ENCODE assay signal across 8 mouse cellular contexts in genomic region chr6:82863380-82863874, GRCm38 (mm10).
DNase-seq lines count a peak whose midpoint lies in the region; ATAC-seq lines count a peak whose summit lies in the region.

No protein-coding gene starts in this region.

- H3K4me2 ChIP-seq in midbrain, embryonic 13.5 days (replicated peaks), result no peak overlapping the region

- no peak overlapping the region for H3K4me3 ChIP-seq in midbrain, embryonic 10.5 days
- no peak overlapping the region for H3K4me3 ChIP-seq in midbrain, embryonic 13.5 days (replicated peaks)
- H3K4me3 ChIP-seq in limb, embryonic 10.5 days, result no peak overlapping the region

- no peaks in the 10 kb centered on the region; the same call in 1 of the 2 replicates for H3K9me3 ChIP-seq in midbrain, embryonic 10.5 days (replicated peaks)
- H3K9me3 ChIP-seq in midbrain, embryonic 13.5 days, result no peaks in the 10 kb centered on the region
- H3K9me3 ChIP-seq in limb, embryonic 10.5 days (replicated peaks), result no peaks in the 10 kb centered on the region

- no peaks in the 10 kb centered on the region for H3K36me3 ChIP-seq in midbrain, embryonic 10.5 days
- H3K36me3 ChIP-seq in midbrain, embryonic 13.5 days, result no peaks in the 10 kb centered on the region
- H3K36me3 ChIP-seq in limb, embryonic 10.5 days, result no peaks in the 10 kb centered on the region

- 84% methylated on average over 8 of the region's 8 CpGs for WGBS in midbrain, embryonic 10.5 days
- 84% methylated on average over 8 of the region's 8 CpGs for WGBS in midbrain, embryonic 13.5 days
- WGBS in limb, embryonic 10.5 days, result 80% methylated on average over 8 of the region's 8 CpGs

- DNase-seq in midbrain, embryonic 10.5 days (ENCODE audit: low spot score), result no peak
- peak; percentile 86 for DNase-seq in gastrocnemius, adult 18-20 months (ENCODE audit: low spot score)
- no peak for DNase-seq in limb, embryonic 10.5 days (ENCODE audit: low spot score)
- DNase-seq in monocyte, adult 2 months (ENCODE audit: low read depth in 1 of 2, low spot score in 2 of 2), result peak; percentile 41 to 60
- DNase-seq in urinary bladder, postnatal 36 days (ENCODE audit: low spot score in 2 of 2), result peak; percentile 52 to 77
- DNase-seq in layer of hippocampus, postnatal 36 days, result no peak
- no peak for DNase-seq in layer of hippocampus, adult 18-20 months (ENCODE audit: low spot score in 2 of 2)

- H3K9ac ChIP-seq in midbrain, embryonic 13.5 days (replicated peaks), result no peak overlapping the region

- no peak for ATAC-seq in midbrain, embryonic 13.5 days

- peaks cover 13% of the 10 kb centered on the region for H3K4me1 ChIP-seq in midbrain, embryonic 10.5 days
- no peaks in the 10 kb centered on the region for H3K4me1 ChIP-seq in midbrain, embryonic 13.5 days (replicated peaks)
- peaks cover 26% of the 10 kb centered on the region for H3K4me1 ChIP-seq in limb, embryonic 10.5 days

- H3K27me3 ChIP-seq in midbrain, embryonic 10.5 days (ENCODE audit: low read depth, poor library complexity, severe bottlenecking), result no peaks in the 10 kb centered on the region
- H3K27me3 ChIP-seq in midbrain, embryonic 13.5 days, result no peaks in the 10 kb centered on the region
- no peaks in the 10 kb centered on the region for H3K27me3 ChIP-seq in limb, embryonic 10.5 days (ENCODE audit: low read depth, poor library complexity, severe bottlenecking)

- 0 out of 2 replicates have a peak overlapping the region, but pooled peaks have one; percentile 4 for H3K27ac ChIP-seq in midbrain, embryonic 10.5 days (replicated peaks)
- no peak overlapping the region for H3K27ac ChIP-seq in midbrain, embryonic 13.5 days
- H3K27ac ChIP-seq in limb, embryonic 10.5 days, result peak overlapping the region; percentile 27; the same call in 1 of the 2 replicates

Comparison
In these comparisons a context has a peak if more than half of its experiments do, and no peak if none do; other contexts are left out.
1. DNase-seq: peak in gastrocnemius, adult 18-20 months (single experiment), monocyte, adult 2 months (2 of 2) and urinary bladder, postnatal 36 days (2 of 2); none in midbrain, embryonic 10.5 days (single experiment), limb, embryonic 10.5 days (single experiment), layer of hippocampus, postnatal 36 days (0 of 2) and layer of hippocampus, adult 18-20 months (0 of 2).